Comparison of ENCODE assay signal across 8 mouse cellular contexts in genomic region chr8:105622421-105622920, GRCm38 (mm10). TPM values are rescaled to one million over a fixed set of nuclear protein-coding genes. Genes with fewer than 3 reads are reported as not detected.
DNase-seq lines count a peak whose midpoint lies in the region; ATAC-seq and TF ChIP-seq lines count a peak whose summit lies in the region.

No protein-coding gene starts in this region.

- WGBS in embryonic facial prominence, embryonic 12.5 days: 1% methylated on average over 8 of the region's 8 CpGs
- WGBS in heart, adult 2 months: 8% methylated on average over 8 of the region's 8 CpGs
- 2% methylated on average over 8 of the region's 8 CpGs for WGBS in kidney, adult 2 months
- 2% methylated on average over 8 of the region's 8 CpGs for WGBS in limb, embryonic 11.5 days
- WGBS in midbrain, embryonic 14.5 days: 7% methylated on average over 8 of the region's 8 CpGs

- ATAC-seq in embryonic facial prominence, embryonic 12.5 days (ENCODE audit: insufficient number of reproducible peaks, insufficient read depth, low FRiP score, low TSS enrichment): peak; percentile 82
- ATAC-seq in limb, embryonic 11.5 days (ENCODE audit: insufficient number of reproducible peaks, low FRiP score, low TSS enrichment, low read depth): peak; percentile 80
- ATAC-seq in midbrain, embryonic 14.5 days (ENCODE audit: low FRiP score, low TSS enrichment): peak; percentile 76; the same call in 1 of the 2 replicates

- no peak; the same call in 1 of the 2 replicates for TF ChIP-seq CTCF in heart, adult 2 months (IDR thresholded peaks at IDR 0.05)
- peak; percentile 99; the same call in 1 of the 2 replicates for TF ChIP-seq CTCF in kidney, adult 2 months (conservative IDR thresholded peaks at IDR 0.05; ENCODE audit: insufficient read depth, insufficient read length, low read depth, low read length)

- H3K4me3 ChIP-seq in embryonic facial prominence, embryonic 12.5 days: no peak overlapping the region
- 0 out of 2 replicates have a peak overlapping the region, but pooled peaks have one; percentile 3 for H3K4me3 ChIP-seq in heart, adult 2 months
- H3K4me3 ChIP-seq in kidney, adult 2 months (ENCODE audit: insufficient read depth, low read depth, low read length): no peak overlapping the region
- H3K4me3 ChIP-seq in limb, embryonic 11.5 days (ENCODE audit: low read depth, low read length): no peak overlapping the region
- H3K4me3 ChIP-seq in midbrain, embryonic 14.5 days (replicated peaks; ENCODE audit: low read depth, low read length): no peak overlapping the region

- peaks cover 46% of the 10 kb centered on the region for H3K36me3 ChIP-seq in embryonic facial prominence, embryonic 12.5 days
- peaks cover 6% of the 10 kb centered on the region for H3K36me3 ChIP-seq in heart, adult 2 months (ENCODE audit: control insufficient read depth, insufficient read depth, low read length)
- peaks cover 5% of the 10 kb centered on the region; the same call in 1 of the 2 replicates for H3K36me3 ChIP-seq in kidney, adult 2 months (ENCODE audit: control insufficient read depth, insufficient read depth, low read length)
- peaks cover 18% of the 10 kb centered on the region for H3K36me3 ChIP-seq in limb, embryonic 11.5 days (ENCODE audit: control insufficient read depth, insufficient read depth, low read length)
- H3K36me3 ChIP-seq in midbrain, embryonic 14.5 days (ENCODE audit: control insufficient read depth, insufficient read depth, low read length): peaks cover 56% of the 10 kb centered on the region

- peak overlapping the region; percentile 69; the same call in 1 of the 2 replicates for H3K27ac ChIP-seq in embryonic facial prominence, embryonic 12.5 days
- peak overlapping the region; percentile 48 for H3K27ac ChIP-seq in heart, adult 2 months
- H3K27ac ChIP-seq in kidney, adult 2 months (ENCODE audit: insufficient read depth, low read depth, low read length): peak overlapping the region; percentile 13; the same call in 1 of the 2 replicates
- peak overlapping the region; percentile 81 for H3K27ac ChIP-seq in limb, embryonic 11.5 days (replicated peaks; ENCODE audit: low read depth, low read length)
- H3K27ac ChIP-seq in midbrain, embryonic 14.5 days (replicated peaks; ENCODE audit: low read depth, low read length): peak overlapping the region; percentile 73; the same call in 1 of the 2 replicates

- H3K9ac ChIP-seq in embryonic facial prominence, embryonic 12.5 days: peak overlapping the region; percentile 16; the same call in 1 of the 2 replicates
- H3K9ac ChIP-seq in heart, adult 2 months (ENCODE audit: low read depth, low read length): no peak overlapping the region
- no peak overlapping the region for H3K9ac ChIP-seq in limb, embryonic 11.5 days (ENCODE audit: low read length)
- no peak overlapping the region for H3K9ac ChIP-seq in midbrain, embryonic 14.5 days (replicated peaks; ENCODE audit: low read length)

- H3K27me3 ChIP-seq in embryonic facial prominence, embryonic 12.5 days: no peaks in the 10 kb centered on the region
- no peaks in the 10 kb centered on the region for H3K27me3 ChIP-seq in heart, adult 2 months (ENCODE audit: control insufficient read depth, insufficient read depth, low read length)
- H3K27me3 ChIP-seq in kidney, adult 2 months (replicated peaks; ENCODE audit: control insufficient read depth, insufficient read depth, low read length): no peaks in the 10 kb centered on the region
- no peaks in the 10 kb centered on the region for H3K27me3 ChIP-seq in limb, embryonic 11.5 days (ENCODE audit: control insufficient read depth, insufficient read depth, low read length)
- H3K27me3 ChIP-seq in midbrain, embryonic 14.5 days (ENCODE audit: control insufficient read depth, insufficient read depth, low read length): no peaks in the 10 kb centered on the region

- DNase-seq in 3T3-L1 (ENCODE audit: low read depth, low spot score): peak; percentile 96
- DNase-seq in adrenal gland, postnatal 36 days: peak; percentile 93 to 96
- DNase-seq in heart, adult 2 months: peak; percentile 92 to 93
- DNase-seq in kidney, adult 2 months: peak; percentile 97
- DNase-seq in limb, embryonic 11.5 days (ENCODE audit: low spot score): peak; percentile 99
- peak; percentile 96 for DNase-seq in midbrain, embryonic 14.5 days
- peak; percentile 88 for DNase-seq in spleen, adult 12 weeks (ENCODE audit: low spot score)

- no peak overlapping the region for H3K4me2 ChIP-seq in embryonic facial prominence, embryonic 12.5 days (replicated peaks)
- peak overlapping the region; percentile 21; the same call in 1 of the 2 replicates for H3K4me2 ChIP-seq in limb, embryonic 11.5 days (ENCODE audit: low read depth, severe bottlenecking)
- H3K4me2 ChIP-seq in midbrain, embryonic 14.5 days (ENCODE audit: low read length): no peak overlapping the region

- peak; percentile 92 for TF ChIP-seq EP300 in heart, adult 2 months (IDR thresholded peaks at IDR 0.05; ENCODE audit: insufficient read depth, low read depth, low read length)

- intact Hi-C loops in heart, adult 2 months (cut with DNase I): loop anchor here (1.0 kb wide), 1 partner anchor 63 kb away; no protein-coding TSS in a partner anchor

- 0 out of 2 replicates have a peak, but pooled peaks have one; percentile 7 for TF ChIP-seq POLR2A in heart, adult 2 months (IDR thresholded peaks at IDR 0.05; ENCODE audit: insufficient read depth, low read depth, low read length)
- TF ChIP-seq POLR2A in kidney, adult 2 months (IDR thresholded peaks at IDR 0.05; ENCODE audit: low read depth, low read length): no peak

- H3K4me1 ChIP-seq in embryonic facial prominence, embryonic 12.5 days: peaks cover 26% of the 10 kb centered on the region
- peaks cover 6% of the 10 kb centered on the region; the same call in 1 of the 2 replicates for H3K4me1 ChIP-seq in heart, adult 2 months (ENCODE audit: control insufficient read depth, insufficient read depth, low read length)
- 0 out of 2 replicates have a peak, but pooled peaks cover 4% of the 10 kb centered on the region for H3K4me1 ChIP-seq in kidney, adult 2 months (ENCODE audit: control insufficient read depth, insufficient read depth, low read length)
- peaks cover 40% of the 10 kb centered on the region for H3K4me1 ChIP-seq in limb, embryonic 11.5 days (ENCODE audit: control insufficient read depth, insufficient read depth, low read length)
- no peaks in the 10 kb centered on the region for H3K4me1 ChIP-seq in midbrain, embryonic 14.5 days (ENCODE audit: control insufficient read depth, insufficient read depth, low read length)

- no peaks in the 10 kb centered on the region for H3K9me3 ChIP-seq in embryonic facial prominence, embryonic 12.5 days
- H3K9me3 ChIP-seq in limb, embryonic 11.5 days (ENCODE audit: control insufficient read depth, low read length): no peaks in the 10 kb centered on the region
- H3K9me3 ChIP-seq in midbrain, embryonic 14.5 days (ENCODE audit: control insufficient read depth, low read length): no peaks in the 10 kb centered on the region

- H3K79me2 ChIP-seq in heart, adult 2 months (replicated peaks; ENCODE audit: control insufficient read depth, insufficient read depth, low read length): no peaks in the 10 kb centered on the region

RNA-seq across cellular contexts. Expression of gene Ctcf, which starts 13.9 kb away (rescaled TPM):
- total RNA-seq in adrenal gland, postnatal 36 days (2021): 10 to 100 TPM; 50.8 to 65.2 TPM
- 138 and 152 TPM in 2 replicates for polyA plus RNA-seq in embryonic facial prominence, embryonic 12.5 days (2016; fragmentation: Nextera tagmentation; extraction: Ambion mirVana)
- total RNA-seq in heart, adult 2 months (2021): 10 to 100 TPM; 41.4 to 41.9 TPM
- 9.3 and 13.6 TPM in 2 replicates for polyA plus RNA-seq in heart, adult 2 months (2012; rRNA removed)
- 13.3 and 16.7 TPM in 2 replicates for polyA plus RNA-seq in kidney, adult 2 months (2012; rRNA removed)
- 128 and 131 TPM in 2 replicates for polyA plus RNA-seq in limb, embryonic 11.5 days (2014; fragmentation: Nextera tagmentation; extraction: Ambion mirVana)
- polyA plus RNA-seq in midbrain, embryonic 14.5 days (2014; fragmentation: Nextera tagmentation; extraction: Ambion mirVana): 75.7 and 96.9 TPM in 2 replicates

RNA-seq across cellular contexts. Expression of gene Agrp, which starts 14.7 kb away (rescaled TPM):
- total RNA-seq in adrenal gland, postnatal 36 days (2021): 1 to 10 TPM in 1 of 2 experiments, under 1 TPM in 1; 0.92 to 1.9 TPM
- polyA plus RNA-seq in embryonic facial prominence, embryonic 12.5 days (2016; fragmentation: Nextera tagmentation; extraction: Ambion mirVana): 1.5 and 1.7 TPM in 2 replicates
- not detected for total RNA-seq in heart, adult 2 months (2021)
- 0.31 TPM in 1 of 2 replicates, not detected in the other for polyA plus RNA-seq in heart, adult 2 months (2012; rRNA removed)
- polyA plus RNA-seq in kidney, adult 2 months (2012; rRNA removed): 0.13 and 0.31 TPM in 2 replicates
- 0.73 and 1.6 TPM in 2 replicates for polyA plus RNA-seq in limb, embryonic 11.5 days (2014; fragmentation: Nextera tagmentation; extraction: Ambion mirVana)
- 0.82 and 1.1 TPM in 2 replicates for polyA plus RNA-seq in midbrain, embryonic 14.5 days (2014; fragmentation: Nextera tagmentation; extraction: Ambion mirVana)

RNA-seq across cellular contexts. Expression of gene Ripor1, which starts 17.4 kb away (rescaled TPM):
- total RNA-seq in adrenal gland, postnatal 36 days (2021): 10 to 100 TPM; 27.5 to 33.8 TPM
- 14.6 and 15.3 TPM in 2 replicates for polyA plus RNA-seq in embryonic facial prominence, embryonic 12.5 days (2016; fragmentation: Nextera tagmentation; extraction: Ambion mirVana)
- 10 to 100 TPM; 42.5 to 51.6 TPM for total RNA-seq in heart, adult 2 months (2021)
- polyA plus RNA-seq in heart, adult 2 months (2012; rRNA removed): 39.2 TPM in 2 replicates
- polyA plus RNA-seq in kidney, adult 2 months (2012; rRNA removed): 50.6 and 54.8 TPM in 2 replicates
- 13.1 and 14.1 TPM in 2 replicates for polyA plus RNA-seq in limb, embryonic 11.5 days (2014; fragmentation: Nextera tagmentation; extraction: Ambion mirVana)
- 23.8 and 26.2 TPM in 2 replicates for polyA plus RNA-seq in midbrain, embryonic 14.5 days (2014; fragmentation: Nextera tagmentation; extraction: Ambion mirVana)

RNA-seq across cellular contexts. Expression of gene Atp6v0d1, which starts 56.6 kb away (rescaled TPM):
- total RNA-seq in adrenal gland, postnatal 36 days (2021): 100 to 1,000 TPM; 115 to 120 TPM
- 75.4 and 84.3 TPM in 2 replicates for polyA plus RNA-seq in embryonic facial prominence, embryonic 12.5 days (2016; fragmentation: Nextera tagmentation; extraction: Ambion mirVana)
- total RNA-seq in heart, adult 2 months (2021): 10 to 100 TPM; 46.4 to 48.9 TPM
- polyA plus RNA-seq in heart, adult 2 months (2012; rRNA removed): 61.7 and 69.0 TPM in 2 replicates
- polyA plus RNA-seq in kidney, adult 2 months (2012; rRNA removed): 161 and 182 TPM in 2 replicates
- 71.7 and 81.5 TPM in 2 replicates for polyA plus RNA-seq in limb, embryonic 11.5 days (2014; fragmentation: Nextera tagmentation; extraction: Ambion mirVana)
- polyA plus RNA-seq in midbrain, embryonic 14.5 days (2014; fragmentation: Nextera tagmentation; extraction: Ambion mirVana): 227 and 250 TPM in 2 replicates

Comparison
In these comparisons a context has a peak if more than half of its experiments do, and no peak if none do; other contexts are left out.
1. H3K27ac ChIP-seq: peak in every context shown above with its lines; median percentile 81 in limb, embryonic 11.5 days; 73 in midbrain, embryonic 14.5 days; 69 in embryonic facial prominence, embryonic 12.5 days; 48 in heart, adult 2 months; 13 in kidney, adult 2 months.